Mouse (Mus musculus) cerebellum, adult (tissue): ENCODE results near the gene Kank2.

Experiments used
- ATAC-seq: cut with Nextera tagmentation; 2 replicates; pipeline ENCODE4 v1.9.2; 2017; ENCODE audit warnings: mild to moderate bottlenecking, moderate library complexity, mixed read lengths; ENCODE audit not compliant: insufficient number of reproducible peaks, low FRiP score, low TSS enrichment

Gene Kank2

DNA sequence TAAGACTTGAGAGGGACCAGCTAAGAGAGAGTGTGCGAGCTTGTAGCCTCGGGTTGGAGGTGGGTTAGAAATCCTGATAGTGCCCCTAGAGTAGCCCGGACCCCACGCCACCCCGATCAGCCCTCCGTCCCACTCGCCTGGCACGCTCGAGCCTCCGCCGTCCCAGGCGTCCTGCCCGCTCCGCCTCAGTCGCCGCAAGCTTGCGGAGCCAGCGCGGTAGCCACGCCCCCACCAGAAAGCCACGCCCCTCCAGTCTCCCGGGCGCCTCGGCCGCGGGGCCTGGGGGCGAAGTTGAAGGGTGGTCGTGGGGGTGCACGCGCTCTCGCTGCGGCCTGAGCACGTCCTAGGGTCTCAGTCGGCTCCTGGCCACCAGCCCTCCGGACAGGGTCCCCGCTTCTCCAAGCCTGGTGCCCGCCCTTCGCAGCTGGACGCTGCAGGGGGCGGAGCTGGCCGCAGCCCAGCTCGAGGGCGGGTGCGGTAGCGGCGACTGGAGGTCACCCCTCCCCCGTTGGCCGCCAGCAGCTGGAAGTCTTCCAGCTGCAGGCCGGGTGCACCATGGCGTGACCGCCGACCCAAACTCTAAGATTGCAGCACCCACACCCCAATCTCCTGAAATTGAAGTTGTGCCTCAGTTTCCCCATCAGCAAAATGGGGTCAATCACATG, at the start of gene Kank2:
Kank2 (minus strand) TSS at position 400 of the 665 bp plus-strand sequence.
- ATAC-seq: no peak

DNA sequence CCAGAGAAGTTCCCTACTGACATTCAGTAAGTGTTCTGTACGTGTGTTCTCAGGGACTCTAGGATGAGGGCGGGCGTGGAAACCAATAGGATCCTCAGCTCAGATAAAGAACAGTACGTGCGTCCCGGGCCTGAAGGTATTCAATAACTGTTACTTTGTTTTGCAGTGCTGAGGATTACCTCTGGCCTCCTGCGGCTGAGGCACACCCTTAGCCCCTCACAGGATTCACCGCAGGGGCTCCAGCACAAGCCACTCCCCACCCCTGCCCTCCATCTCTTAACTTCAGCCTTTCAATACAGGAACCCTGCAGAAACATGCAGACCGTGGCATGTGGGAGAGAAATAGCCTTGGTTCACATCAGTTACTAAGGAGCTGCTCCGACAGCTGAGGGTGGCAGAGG, 49.4 kb upstream of the Kank2 start:
- no peak for ATAC-seq

GRCm38 (mm10) chr9:21847425-21847824, 48.9 kb upstream of the Kank2 start:
- no peak for ATAC-seq

DNA sequence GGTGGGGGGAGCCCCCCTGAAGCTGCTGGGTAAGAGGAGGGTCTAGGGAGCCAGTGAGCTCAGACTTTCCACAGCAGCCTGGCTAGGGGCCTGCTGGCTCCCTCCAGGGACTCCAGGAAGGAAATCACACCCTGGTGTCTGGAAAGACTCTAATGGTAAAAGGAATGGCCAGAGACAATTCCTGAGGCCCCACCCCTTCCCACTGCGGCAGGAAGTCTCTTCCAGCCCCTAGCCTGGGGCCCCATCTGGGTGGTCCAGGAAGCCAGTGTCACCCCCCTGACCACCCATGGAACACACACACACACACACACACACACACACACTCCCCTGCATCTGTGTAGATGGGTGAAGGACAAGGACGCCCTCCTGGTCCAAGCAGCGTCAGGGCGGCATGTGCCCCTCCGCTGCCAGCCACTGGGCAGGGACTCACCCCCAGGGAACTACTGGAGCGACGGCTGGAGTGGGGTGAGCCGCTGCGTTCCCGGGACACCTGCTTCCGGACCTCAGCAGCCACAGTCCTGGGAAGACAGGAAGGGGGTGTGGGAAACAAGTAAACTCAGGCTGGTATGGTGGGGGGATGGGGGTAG, 48.3 kb upstream of the Kank2 start:
- ATAC-seq: no peak

GRCm38 (mm10) chr9:21845381-21846080, 47.0 kb upstream of the Kank2 start:
- ATAC-seq: no peak

GRCm38 (mm10) chr9:21843086-21843485, 44.5 kb upstream of the Kank2 start:
- no peak for ATAC-seq

DNA sequence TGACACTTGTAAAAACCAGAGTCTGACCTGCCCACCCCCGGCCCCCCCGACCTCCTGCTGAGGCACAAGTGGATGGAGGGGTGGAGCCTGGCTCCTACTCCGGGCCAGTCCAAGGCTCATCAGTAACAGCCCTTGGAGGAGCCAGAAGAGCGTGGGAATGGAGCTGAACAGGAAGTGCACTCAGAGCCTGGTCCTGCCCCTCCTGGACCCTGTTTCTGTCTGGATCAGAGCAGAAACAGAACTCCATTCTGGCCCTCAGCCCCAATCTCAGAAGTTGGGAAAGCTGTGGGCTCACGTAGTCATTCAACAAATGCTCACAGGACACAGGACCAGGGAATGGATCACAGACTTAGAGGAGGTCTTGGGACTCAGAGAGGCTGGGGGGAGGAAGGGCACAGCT, 43.8 kb upstream of the Kank2 start:
- no peak for ATAC-seq

GRCm38 (mm10) chr9:21841340-21841739, 42.8 kb upstream of the Kank2 start:
- no peak for ATAC-seq

GRCm38 (mm10) chr9:21840115-21840787, 41.7 kb upstream of the Kank2 start:
- 0 out of 2 replicates have a peak, but pooled peaks have one; percentile 31 for ATAC-seq

- no peak for ATAC-seq
Measured at GRCm38 (mm10) chr9:21837690-21838089, 39.1 kb upstream of the Kank2 start.

DNA sequence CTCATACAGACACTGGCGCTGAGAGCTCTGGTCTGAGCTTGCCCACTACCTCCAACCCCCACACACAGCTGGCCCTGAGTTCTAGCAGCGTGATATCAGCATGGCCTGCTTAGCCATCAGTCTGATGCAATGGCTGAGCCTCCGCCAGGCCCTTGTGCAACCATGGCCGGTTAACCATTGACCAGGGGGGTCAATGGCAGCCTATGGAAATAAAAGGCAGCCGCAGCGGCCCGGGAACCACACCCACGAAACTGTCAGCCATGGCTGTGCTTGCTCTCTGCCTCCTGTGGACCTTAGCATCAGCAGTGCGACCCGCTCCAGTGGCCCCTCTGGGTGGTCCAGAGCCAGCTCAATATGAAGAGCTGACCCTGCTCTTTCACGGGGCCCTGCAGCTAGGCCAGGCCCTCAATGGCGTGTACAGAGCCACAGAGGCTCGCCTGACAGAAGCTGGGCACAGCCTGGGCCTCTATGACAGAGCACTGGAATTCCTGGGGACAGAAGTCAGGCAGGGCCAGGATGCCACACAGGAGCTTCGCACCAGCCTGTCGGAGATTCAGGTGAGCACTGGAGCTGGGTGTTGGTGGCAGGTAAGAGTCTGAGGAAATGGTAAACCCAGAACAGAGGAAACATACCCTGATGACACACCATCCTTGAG, 36.8 kb upstream of the Kank2 start, which contains the start of gene Angptl8:
Angptl8 (plus strand) TSS at position 253 of the 655 bp plus-strand sequence.
- no peak for ATAC-seq

DNA sequence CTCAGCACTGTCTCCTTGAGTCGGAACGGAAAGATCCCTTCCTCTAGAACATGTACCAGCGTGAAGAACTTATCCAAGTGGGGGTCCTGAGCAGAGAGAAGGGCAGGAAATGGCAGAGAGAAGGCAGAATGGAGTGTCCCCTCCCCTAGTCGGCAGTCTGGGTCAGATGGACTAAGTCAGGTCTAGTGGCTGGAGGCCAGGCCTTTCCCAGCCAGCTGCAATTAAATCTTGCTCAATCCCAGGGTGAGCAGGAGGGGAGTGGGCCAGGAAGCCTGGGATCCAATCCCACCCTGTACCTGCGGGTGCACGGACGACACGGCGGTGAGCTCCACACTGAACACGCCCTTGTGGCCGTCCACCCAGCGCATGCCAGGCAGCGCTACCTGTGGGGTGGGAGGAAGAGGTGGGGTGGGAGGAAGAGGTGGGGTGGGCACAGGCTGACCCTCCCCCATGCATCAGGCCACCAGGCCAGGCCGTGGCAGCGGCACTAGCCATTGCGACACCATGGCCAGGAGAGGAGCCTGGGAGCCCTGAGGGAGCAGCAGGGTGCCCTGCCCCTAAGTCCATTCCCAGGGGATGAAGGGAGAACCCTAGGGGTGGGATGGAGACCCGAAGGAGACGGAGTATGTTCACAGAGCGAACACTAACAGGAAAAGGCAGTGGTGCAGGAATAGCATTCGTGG, 33.2 kb upstream of the Kank2 start:
- ATAC-seq: no peak

DNA sequence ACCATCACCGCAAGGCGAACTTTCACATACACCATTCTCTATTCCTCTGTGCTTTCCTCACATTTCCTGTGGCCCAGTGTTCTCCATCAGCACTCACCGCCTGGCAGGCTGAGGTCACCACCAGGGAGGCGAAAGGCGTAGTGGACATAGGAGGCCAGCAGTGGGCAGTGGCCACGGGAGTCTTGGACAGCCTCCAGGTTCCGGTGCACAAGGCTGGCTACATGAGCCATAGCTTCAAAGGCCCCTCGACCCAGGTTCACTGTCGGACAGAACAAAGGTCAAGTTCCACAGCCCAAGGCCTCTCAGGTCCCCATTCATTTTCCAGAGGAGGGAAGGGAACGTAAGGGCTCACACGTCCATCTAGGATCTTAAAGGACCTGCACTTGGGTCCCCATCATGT, 32.4 kb upstream of the Kank2 start:
- no peak for ATAC-seq

- no peak for ATAC-seq
Measured at GRCm38 (mm10) chr9:21830461-21830850, 31.9 kb upstream of the Kank2 start.

DNA sequence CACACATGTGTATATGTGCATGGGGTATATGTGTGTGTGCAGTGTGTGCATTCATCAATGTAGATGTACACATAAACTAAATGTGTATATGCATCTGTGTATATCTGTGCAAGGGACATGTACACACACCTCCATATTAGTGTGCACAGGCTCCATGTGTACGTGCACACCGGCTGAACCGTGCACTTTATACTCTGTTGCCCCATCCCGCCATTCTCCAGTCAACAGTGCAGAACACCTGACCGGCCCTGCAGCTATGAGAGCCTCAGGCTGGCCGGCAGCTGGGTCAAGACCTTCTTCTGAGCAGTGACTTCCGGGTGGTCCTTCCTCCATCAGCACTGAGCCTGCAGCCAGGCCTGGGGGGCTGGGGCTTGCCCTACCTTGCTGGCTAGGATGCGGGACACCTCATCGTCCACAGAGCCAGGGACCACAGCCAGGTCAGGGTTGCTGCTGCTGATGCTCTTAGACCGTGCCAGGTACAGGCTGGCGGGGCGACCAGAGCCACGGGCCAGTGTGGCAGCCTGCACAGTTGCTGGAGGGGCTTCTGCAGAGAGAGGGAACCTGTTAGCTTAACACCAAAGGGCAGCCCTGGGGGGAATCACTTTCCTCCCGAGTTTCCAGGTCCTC, 31.4 kb upstream of the Kank2 start:
- ATAC-seq: no peak

GRCm38 (mm10) chr9:21824366-21824765, 25.8 kb upstream of the Kank2 start:
- ATAC-seq: no peak

DNA sequence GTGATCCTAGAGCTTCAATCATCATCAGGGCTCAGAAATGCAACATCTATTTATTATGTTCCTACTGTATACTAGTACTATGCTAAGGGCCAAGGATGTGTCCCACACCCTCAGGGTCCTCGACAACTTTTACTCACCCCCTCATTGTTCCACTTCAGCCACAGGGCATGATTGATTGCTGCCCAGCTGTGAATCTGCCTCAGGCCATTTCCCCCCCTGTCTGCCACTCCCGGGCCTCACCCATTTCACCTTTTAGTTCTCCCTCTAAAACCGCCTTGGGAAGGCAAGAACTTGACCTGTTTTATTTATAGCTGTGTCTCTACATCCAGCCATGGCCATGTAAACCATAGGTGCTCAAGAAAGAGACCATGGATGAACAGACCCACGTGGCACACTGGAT, 25.4 kb upstream of the Kank2 start:
- ATAC-seq: no peak

DNA sequence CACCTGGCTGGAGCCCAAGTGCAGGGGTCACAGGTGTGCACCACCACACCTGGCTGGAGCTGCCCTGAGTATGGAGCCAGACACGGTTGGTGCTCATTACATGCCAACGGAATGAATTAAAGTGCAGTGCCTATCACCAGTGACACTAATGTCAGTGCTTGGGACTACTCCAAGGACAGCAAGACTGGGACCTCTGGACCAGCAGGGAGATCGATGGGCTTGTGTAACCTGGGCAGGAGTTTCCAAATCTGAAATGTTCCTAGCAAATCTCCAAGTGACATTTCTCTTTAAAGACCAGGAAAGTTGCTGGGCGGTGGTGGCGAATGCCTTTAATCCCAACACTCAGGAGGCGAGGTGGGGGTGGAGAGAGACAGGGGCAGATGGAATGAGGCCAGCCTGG, 24.1 kb upstream of the Kank2 start:
- ATAC-seq: no peak

GRCm38 (mm10) chr9:21820183-21820582, 21.6 kb upstream of the Kank2 start:
- no peak for ATAC-seq
